Mouse (Mus musculus) ovary, postnatal 14 days (tissue): ENCODE results near the gene Fanca.

ENCODE experiments used
- DNase-seq: peaks from one replicate; pipeline ENCODE4 v3.0.0; 2022; ENCODE audit warnings: low spot score

Gene Fanca

DNA sequence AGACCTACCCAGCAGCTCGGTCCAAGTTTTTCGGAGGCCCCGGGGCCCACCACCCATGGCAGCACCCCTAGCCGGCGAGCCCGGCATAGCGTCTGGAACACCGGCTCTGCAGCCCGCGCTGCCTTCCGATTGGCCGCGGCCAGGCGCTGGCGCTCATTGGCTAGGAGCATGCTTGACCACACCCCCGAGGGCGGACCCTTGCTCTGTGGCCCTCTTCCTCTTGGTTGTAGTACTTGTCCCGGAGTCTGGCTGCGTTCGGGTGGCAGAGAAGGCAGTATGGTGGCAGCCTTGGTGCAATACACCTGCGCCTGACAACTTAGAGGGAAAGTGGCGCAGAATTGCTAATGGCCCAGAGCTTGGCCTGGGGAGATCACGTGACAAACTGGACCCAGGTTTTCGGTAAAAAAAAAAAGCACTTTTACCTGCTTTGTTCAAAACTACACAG, at the start of gene Fanca:
Gene Fanca, minus strand, starts transcription at position 110 of the 445 bp plus-strand sequence.
- DNase-seq: peak; percentile 78

- peak; percentile 76 for DNase-seq
These were observed 42.8 kb upstream of the Fanca start for GRCm38 (mm10) chr8:123361082-123361739.

- no peak for DNase-seq
These were observed 34.8 kb upstream of the Fanca start for GRCm38 (mm10) chr8:123353216-123353615.

DNA sequence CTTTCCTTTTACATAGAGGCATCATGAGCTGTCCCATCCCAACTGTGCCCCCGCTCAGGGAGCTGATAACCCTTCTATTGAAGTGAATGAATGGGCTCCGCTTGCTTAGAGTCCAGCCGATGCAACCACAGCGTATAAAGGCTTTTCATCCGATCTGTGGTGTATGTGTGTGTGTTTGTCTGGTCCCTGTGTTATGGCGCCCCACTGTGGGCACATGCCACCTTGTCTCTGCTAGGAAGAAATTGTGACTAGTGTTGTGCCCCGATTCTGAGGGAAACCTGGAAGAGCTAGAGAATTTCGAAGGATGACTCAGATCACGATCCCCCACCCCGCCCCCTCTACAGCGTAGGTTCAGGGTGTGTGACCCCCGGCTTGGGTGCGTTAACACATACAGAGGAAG, 34.4 kb upstream of the Fanca start:
- DNase-seq: peak; percentile 37

GRCm38 (mm10) chr8:123352118-123352517, 33.7 kb upstream of the Fanca start:
- DNase-seq: no peak

DNA sequence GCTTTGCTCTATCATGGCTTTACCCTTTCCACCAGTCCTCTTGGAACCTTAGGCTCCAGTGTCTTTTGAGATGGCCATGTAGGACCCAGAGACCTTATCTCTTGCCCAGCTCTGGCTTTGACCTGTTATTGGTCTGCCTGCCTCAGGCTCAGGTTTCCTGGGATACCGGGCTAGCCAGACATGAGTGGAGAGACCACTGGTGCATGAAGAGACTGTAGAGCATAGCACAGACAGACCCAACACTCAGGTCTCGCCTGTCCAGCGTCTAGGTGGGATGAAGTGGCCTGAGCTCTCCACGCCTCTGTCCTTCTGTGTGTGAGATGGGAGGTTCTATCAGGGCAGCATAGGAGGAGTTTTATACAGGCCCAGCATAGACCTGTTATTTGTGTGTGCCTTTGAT, 30.7 kb upstream of the Fanca start:
- no peak for DNase-seq

GRCm38 (mm10) chr8:123348237-123348843, 30.0 kb upstream of the Fanca start:
- peak; percentile 70 for DNase-seq

- DNase-seq: no peak
These were observed 28.9 kb upstream of the Fanca start for GRCm38 (mm10) chr8:123347293-123347692.

GRCm38 (mm10) chr8:123345856-123346255, 27.5 kb upstream of the Fanca start:
- DNase-seq: no peak

DNA sequence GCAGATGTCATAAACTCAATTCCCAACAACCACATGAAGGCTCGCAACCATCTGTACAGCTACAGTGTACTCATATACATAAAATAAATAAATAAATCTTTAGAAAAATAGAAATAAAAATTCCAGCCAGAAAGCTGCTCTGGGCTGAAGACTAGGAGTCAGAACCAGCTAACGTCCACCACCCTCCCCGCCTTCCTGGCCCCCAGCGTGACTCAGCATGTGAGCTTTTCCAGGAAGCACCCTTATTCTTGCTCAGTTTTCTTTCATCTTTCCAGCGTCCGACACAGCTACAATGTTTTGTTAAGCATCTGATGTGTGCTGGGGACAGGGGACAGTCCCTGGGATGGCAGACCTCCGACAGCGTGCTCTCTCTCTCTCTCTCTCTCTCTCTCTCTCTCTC, 26.8 kb upstream of the Fanca start:
- no peak for DNase-seq

GRCm38 (mm10) chr8:123343422-123343821, 25.0 kb upstream of the Fanca start:
- no peak for DNase-seq

GRCm38 (mm10) chr8:123342911-123343310, 24.5 kb upstream of the Fanca start:
- DNase-seq: no peak

DNA sequence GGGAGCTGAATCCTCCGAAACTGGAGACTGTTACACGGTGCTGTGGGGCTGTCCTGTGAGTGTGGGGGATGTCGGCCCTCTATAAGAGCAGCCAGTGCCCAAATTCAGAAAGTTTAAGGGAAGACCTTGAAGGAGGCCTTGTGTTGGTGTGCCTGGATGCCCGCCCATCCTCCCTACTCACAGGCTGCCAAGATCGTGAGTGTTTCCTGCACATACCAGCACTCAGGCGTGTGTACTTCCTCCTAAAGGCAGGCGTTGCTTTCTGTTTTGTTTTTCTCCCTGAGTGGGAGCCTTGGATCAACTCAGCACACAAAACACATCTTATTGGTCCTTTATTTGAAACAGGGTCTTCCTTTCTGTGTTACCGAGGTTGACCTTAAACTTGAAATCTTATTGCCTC, 23.9 kb upstream of the Fanca start:
- no peak for DNase-seq

DNA sequence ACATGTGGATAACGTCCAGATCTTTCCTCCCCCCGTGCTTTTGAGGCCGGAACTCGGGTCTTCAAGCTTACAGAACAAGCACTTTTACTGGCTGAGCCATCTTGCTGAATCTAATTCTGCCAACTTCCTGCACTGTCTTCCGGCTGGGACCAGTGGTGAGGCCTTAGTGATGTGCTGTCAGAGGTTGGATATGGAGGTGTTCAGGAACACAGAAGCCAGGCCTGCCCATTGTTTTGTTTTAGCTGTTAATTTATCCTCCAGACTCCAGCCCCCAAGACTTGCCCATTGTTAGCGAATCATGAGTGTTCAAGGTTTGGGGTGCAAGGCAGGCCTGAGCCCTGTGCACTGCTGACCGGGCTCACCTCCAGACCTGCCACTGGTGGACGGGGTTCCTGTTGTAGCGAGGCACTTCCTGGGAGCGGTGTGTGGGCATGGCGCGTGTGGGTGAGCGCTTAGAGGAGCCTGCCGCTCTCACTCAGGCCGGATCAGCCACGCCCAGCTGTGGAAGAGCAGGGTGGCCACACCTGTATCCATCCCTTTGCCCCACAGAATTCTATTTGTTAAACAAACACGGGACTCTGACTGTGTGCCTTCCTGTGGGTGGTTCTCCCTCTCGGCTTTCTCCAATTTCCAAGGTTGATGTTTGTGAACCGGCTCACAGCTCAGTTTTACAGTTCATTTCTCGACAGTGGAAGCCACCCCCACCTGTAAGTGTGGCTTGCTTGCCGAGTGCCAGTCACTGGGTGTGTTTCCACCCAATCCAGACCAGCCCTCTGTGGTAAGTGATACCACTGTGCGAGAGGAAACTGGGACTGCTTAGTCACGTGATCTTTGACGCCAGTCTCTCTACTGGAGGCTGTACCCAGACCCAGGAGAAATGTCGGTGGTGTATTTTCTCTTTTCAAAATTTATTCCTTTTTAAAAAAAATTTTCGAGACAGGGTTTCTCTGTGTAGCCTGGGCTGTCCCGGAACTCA, 23.0 kb upstream of the Fanca start:
- DNase-seq: no peak

DNA sequence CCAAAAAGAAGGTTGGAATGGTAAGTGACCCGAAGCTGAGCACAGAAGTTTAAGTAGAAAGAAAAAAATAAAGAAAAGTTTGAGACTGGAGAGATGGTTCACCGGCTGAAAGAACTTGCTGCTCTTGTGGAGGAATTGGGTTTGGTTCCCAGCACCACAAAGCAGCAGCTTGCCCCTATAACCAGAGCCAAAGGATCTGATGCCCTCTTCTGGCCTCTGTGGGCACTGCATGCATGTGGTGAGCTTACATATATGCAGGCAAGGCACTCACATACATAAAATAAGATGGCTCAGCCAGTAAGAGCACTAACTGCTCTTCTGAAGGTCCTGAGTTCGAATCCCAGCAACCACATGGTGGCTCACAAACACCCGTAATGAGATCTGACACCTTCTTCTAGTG, 21.7 kb upstream of the Fanca start:
- DNase-seq: no peak

GRCm38 (mm10) chr8:123337475-123337874, 19.1 kb upstream of the Fanca start:
- no peak for DNase-seq

- no peak for DNase-seq
These were observed 16.1 kb upstream of the Fanca start for GRCm38 (mm10) chr8:123334467-123334866.

DNA sequence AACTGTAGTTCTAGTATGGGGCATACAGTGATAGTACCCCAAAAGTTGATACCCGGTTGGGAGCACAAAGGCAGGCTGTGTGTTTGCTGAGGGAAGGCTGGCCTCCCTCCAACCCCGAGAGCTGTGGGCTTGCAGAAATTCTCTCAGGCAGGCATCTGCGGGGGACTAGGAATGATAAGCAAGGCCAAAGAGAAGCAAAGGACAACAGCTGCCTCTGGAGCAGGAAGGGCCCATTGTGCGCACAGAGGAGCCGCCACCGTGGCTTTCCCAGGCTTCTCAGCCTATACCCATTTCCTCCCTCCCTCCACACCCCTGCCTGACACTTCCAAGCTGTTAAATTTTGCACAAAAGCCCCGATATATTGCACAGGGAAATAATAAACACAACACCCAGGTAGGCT, 15.5 kb upstream of the Fanca start:
- DNase-seq: no peak

- DNase-seq: no peak
These were observed 14.8 kb upstream of the Fanca start for GRCm38 (mm10) chr8:123333091-123333587.

DNA sequence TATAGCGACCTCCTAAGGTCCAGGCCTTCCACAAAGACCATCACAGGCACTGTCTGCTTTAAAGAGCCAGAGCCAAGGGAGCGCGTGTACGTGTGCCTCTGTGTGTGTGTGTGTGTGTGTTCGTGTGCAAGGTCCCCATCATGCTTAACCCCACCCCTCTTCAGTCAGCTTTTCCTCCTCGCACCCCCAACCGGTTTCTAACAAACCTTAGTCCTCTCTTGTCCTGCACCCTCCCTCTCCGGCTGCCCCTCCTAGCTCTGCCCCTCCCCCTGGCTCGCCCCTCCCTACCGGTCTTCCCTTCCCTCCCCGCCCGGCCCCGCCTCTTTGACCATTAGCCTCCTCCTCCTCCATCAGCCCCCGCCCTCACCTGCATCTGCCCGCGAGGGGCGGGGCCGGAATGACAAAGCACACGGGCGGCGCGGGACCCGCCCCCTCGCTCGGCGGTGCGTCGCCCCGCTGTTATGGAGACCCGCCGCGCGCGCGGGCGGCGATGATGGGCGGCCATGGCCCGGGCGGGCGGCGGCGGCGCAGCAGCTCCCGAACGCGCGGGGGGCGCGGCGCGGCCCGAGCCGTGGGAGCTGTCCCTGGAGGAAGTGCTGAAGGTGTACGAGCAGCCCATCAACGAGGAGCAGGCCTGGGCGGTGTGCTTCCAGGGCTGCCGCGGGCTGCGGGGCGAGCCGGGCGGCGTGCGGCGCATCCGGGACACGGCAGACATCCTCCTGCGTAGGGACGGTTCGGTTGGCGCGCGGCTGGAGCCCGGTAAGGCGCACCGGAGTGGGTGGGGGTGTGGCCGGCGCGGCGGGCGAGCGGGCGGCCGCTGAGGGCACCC, 14.1 kb upstream of the Fanca start, which contains the start of gene Spire2:
Gene Spire2, plus strand, starts transcription at position 452 of the 829 bp plus-strand sequence.
- peak; percentile 77 for DNase-seq

DNA sequence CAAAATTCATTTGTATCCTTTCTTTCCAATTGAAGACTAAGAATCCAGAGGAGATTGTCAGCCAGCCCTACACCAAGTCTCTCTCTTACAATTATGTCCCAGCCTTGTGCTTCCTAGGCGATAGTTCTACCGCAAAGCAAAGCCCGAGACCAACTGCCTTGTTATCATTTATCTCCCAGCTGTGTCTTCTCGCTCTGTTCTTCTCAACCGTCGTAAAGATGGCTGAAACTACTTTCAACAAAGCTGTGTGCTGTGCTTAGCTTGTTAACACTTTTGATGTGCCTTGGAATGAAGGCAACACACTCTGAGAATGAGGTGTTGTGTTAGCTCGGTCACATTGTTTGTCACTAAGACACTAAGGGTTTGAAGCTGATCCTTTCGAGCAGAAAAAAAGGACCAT, 13.4 kb upstream of the Fanca start:
- no peak for DNase-seq

DNA sequence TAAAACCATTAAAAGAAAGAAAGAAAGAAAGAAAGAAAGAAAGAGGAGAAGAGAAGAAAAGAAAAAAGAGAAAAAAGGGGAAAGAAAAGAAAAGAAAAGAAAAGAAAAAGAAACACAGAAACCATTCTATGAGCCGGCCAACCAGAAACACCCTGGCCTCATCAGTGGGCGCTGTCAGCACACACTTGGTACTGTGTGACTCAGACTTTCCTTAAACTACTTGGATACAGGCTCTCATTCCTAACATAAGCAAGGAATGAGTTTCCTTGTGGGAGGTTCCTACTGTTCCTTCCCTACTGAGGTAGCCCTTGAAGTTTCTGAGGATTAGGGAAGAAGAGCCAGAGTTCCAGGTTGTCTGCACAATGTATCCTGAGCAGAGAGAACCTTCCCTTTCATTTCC, 12.9 kb upstream of the Fanca start:
- DNase-seq: no peak
